Mouse (Mus musculus) frontal cortex, postnatal 25 days (tissue): ENCODE results near the gene Gm20823.
"Not testable (repeated sequence)": the region's sequence is repeated elsewhere in the genome, so short reads cannot be mapped to it uniquely, and the experiment has no call there.

Source experiments
- DNase-seq, 2 experiments: peaks; one replicate each; pipeline ENCODE4 v3.0.0; 2022; ENCODE audit warnings: low spot score in 2 of 2

The Gm20823 gene

DNA sequence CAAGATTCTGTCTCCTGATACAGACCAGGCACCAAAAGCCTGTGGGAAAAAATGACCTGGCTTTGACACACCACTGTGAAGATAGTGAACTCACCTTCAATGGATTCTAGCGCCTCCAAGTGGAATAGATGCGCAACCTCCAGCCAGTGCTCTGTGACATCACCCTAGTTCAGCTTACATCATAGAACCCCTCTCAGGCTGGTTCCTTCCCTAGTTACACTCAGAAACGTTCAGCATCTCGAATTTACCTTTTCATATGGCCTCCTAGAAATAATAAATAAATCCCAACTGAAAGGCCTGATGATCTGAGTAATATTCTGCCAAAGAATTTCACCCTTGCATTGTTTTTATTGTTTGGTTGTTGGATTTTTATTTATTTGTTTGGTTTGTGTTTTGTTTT is at the start of gene Gm20823:
Gene Gm20823, minus strand, starts transcription at position 101 of the 400 bp plus-strand sequence.
- DNase-seq, result not testable (repeated sequence)
